Mouse (Mus musculus): ENCODE measurements around the gene Pim3.
A peak's percentile ranks its signal among the peaks of the same experiment; 100 is the strongest.
"Not testable (repeated sequence)": the region's sequence is repeated elsewhere in the genome, so short reads cannot be mapped to it uniquely, and the experiment has no call there.

The Pim3 gene

GRCm38 (mm10) chr15:88861772-88862622, at the start of gene Pim3:
Gene Pim3 (plus strand): TSS chr15:88862186.
- DNase-seq, result peak; percentile 97 to 99

DNA sequence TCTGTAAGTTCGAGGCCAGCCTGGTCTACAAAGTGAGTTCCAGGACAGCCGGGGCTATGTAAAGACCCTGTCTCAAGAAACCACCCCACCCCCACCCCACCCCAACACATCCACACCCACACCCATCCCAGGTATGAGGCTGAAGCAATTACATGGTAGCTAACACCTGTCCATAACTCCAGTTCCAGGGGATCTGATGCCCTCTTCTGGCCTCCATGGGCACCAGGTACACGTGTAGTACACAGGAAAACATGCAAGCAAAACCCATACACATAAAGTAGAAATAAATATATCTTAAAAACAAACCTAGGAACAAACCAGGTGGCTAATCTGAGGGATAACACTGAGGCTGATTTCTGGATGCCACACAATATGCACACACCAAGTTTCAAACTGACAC, 48.7 kb upstream of the Pim3 start:
- no peak for DNase-seq

GRCm38 (mm10) chr15:88813873-88814272, 48.1 kb upstream of the Pim3 start:
- not testable (repeated sequence) for DNase-seq

GRCm38 (mm10) chr15:88814411-88815047, 47.5 kb upstream of the Pim3 start:
- no peak for DNase-seq

- DNase-seq, result no peak
These were observed 46.7 kb upstream of the Pim3 start for GRCm38 (mm10) chr15:88815196-88815700.

- DNase-seq, result peak; percentile 99
These were observed 42.7 kb upstream of the Pim3 start, which contains the start of the genes Alg12 and Creld2 for GRCm38 (mm10) chr15:88819026-88819905. Gene Alg12 (minus strand): TSS chr15:88819318. Gene Creld2 (plus strand): TSS chr15:88819646.

GRCm38 (mm10) chr15:88819906-88820303, 42.1 kb upstream of the Pim3 start:
- no peak for DNase-seq

DNA sequence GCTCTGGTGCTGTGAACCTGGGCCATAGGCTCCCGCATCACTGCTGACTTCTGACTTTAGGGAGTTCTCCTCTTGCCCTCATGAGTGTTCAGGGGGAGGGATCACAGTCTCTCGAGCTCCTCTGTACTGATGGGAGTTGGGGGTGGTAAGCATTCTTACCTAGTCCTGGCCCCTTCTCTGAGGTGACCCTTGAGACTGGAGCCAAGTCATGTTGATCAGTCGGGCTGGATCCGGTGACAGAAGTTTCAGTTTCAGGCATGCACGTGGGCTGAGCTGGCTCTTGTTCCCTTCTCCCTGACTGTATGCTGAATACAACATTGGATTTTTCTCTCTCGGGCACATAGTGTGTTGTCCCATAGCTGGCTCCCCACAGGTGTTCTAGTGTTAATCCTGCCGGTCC, 40.6 kb upstream of the Pim3 start:
- no peak for DNase-seq

DNA sequence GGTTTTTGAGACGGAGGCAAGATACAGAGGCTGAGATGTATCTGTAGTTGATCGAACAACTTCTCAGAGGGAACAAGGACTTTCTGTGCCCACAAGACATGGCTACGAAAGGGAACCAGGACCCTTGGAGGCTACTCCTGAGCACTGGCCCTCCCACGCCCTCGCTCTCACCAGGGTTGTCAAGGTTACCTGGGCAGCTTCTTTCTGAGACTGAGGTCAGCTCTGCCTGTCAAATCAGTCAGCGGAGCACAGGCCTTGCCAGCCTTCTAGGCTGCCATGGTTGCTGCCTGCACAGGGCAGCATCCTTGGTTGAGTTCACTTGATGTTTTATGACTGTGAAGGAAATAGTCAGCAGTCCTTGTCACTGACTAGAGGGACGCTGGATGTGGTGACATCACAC, 39.5 kb upstream of the Pim3 start:
- DNase-seq, result no peak

DNA sequence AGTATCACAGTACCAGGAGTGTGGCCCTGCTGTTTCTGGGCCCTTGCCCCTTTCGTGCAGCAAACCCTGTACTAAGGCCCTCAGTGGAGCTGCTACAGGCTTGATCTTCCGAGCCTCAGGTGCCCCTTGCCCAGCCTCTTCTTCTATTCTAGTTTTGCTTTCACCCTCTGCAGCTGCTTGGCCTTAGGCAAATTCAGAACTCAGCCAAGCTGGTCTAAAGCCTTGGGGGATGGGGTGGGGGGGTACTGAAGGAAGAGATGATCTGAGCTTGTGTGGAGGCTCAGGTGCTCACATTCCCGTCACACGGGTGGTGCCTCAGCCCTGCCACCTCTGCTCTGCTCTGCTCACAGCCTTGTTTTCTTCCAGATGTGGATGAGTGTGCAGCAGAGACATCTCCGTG, 38.6 kb upstream of the Pim3 start:
- DNase-seq, result no peak

- peak; percentile 46 to 73 for DNase-seq
These were observed 34.5 kb upstream of the Pim3 start for GRCm38 (mm10) chr15:88827466-88827865.

DNA sequence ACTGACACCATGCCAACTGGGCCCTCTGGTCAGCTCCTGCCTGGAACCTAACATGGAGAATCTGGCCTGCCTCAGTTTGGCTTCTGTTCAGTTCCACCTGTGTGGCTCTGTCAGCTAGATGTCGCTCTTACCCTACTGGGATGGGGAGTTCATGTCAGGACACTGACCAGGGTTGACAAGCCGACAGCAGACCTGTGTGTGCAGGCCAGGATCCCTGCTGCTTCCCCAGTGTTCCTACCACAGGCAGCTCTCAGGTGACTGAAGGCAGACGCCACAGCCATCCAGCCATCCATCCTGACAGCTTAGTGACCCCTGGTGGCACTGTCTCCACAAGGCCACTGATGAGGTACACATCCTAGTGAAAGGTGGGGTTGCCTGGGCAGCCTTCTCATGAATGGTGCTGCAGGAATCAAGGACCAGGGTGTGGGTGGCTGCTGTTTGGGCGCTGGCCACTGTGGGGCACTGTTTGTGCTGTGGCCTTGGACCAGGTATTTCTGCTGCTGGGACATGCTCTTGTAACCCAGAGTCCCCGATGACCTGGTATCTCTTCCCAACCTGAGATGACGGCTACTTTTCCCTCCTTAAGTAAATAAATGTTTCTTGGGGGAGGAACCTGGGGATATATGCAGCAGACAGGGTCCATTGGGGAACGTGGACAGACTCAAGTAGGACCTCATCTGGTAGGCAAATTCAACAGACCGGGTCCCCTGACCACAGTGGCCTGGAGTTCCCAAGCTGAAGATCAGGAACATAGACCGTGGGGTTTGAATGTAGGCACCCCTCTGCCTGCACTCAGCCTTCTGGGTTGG, 33.8 kb upstream of the Pim3 start:
- DNase-seq, result peak; percentile 92 to 93

- peak; percentile 96 to 98 for DNase-seq
These were observed 32.9 kb upstream of the Pim3 start for GRCm38 (mm10) chr15:88828800-88829705.

- peak in 1 of 2 experiments; percentile 25 for DNase-seq
These were observed 32.1 kb upstream of the Pim3 start for GRCm38 (mm10) chr15:88829791-88830440.

- peak in 1 of 2 experiments; percentile 6 for DNase-seq
These were observed 31.3 kb upstream of the Pim3 start for GRCm38 (mm10) chr15:88830696-88831095.

DNA sequence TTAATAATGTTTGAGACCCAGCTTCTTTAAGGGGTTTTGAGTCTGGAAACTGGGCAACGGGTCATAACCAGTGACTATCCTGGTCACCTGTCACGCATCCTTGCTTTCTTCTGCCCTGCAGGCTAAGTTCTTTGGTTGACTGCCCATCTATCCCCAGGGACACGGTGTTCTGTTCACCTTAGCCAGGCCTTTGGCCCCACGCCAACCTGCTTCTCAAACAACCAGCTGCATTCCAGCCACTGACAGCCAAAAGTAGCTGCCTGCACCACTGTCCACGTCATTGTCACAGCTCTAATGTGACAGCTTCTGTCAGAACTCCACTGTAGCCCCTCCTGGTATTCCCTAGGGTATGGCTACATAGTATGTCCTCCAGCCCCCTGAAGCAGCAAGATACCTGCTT, 30.5 kb upstream of the Pim3 start:
- peak in 1 of 2 experiments; percentile 55 for DNase-seq

DNA sequence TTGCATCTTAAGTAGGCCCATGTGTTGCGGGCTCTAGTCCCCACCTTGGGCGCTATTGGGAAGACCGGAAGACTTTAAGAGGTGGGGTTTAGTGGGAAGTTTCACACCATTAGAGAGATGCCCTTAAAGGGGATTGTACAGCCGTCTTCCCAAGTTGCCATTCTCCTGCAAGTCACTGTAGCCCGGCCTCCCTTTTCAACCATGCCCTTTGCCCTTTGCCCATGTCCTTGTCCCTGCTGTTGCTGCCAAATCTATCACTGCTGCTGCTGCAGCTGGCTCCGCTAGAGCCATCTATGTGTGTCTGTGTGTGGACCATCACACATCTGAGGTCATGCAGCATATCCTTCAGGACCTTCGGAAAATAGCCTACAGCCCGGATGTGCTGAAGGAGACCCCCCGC, 29.4 kb upstream of the Pim3 start:
- DNase-seq, result no peak

DNA sequence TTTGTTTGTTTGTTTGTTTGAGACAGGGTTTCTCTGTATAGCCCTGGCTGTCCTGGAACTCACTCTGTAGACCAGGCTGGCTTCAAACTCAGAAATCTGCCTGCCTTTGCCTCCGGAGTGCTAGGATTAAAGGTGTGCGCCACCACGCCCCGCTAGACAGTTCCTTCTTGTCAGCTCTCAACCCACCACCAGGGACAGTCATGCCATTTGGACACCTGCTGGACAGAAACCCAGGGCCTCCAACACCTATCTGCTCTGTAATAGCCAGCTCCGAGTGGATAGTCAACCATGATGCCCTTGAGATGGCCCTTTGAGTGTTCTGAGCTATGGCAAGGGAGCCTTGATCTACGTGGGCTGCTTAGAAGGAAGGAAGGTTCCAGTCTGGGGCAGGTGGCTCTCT, 26.0 kb upstream of the Pim3 start:
- DNase-seq, result no peak

DNA sequence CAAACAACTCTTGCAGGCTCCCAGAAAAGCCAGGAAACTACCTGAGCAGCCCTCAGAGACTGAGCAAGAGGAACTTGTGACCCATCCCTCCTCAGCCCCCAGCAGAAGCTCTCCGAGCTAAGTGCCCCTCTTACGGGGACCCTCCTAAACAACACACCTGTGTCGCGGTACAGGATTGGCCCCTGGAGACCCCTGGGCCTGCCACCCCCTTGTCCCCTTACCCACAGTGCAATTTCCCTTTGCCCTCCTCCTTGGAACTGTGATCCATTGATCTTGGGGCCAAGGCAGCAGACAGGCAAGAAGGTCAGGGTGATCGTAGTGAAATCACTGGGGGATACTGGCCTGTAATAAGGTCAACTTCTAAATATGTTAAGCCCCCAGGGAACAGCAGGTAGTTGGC, 25.4 kb upstream of the Pim3 start:
- no peak for DNase-seq

All from cerebellum, postnatal 14 days (tissue).